Mouse (Mus musculus) kidney, embryonic 14.5 days (tissue): ENCODE measurements around the gene Pllp. TPM values are rescaled to one million over a fixed set of nuclear protein-coding genes. Genes with fewer than 3 reads are reported as not detected.
A peak's percentile ranks its signal among the peaks of the same experiment; 100 is the strongest.

Source experiments
- ATAC-seq: fragments of 200-750 bp; cut with Nextera tagmentation; 2 replicates; pipeline ENCODE4 v1.8.0; 2017; ENCODE audit warnings: moderate number of reproducible peaks, mild to moderate bottlenecking, moderate TSS enrichment, moderate library complexity; ENCODE audit not compliant: low FRiP score, low TSS enrichment
- H3K27ac ChIP-seq: fragments of 300-500 bp; sonication (generic); 2 replicates; pipeline ENCODE4 v1.5.1; 2014; ENCODE audit warnings: low read depth, mild to moderate bottlenecking, low read length, moderate library complexity, mixed read lengths
- H3K27me3 ChIP-seq: fragments of 300-500 bp; sonication (generic); 2 replicates; pipeline ENCODE4 v1.6.1; 2014; ENCODE audit warnings: mild to moderate bottlenecking, low read length; ENCODE audit not compliant: control insufficient read depth, insufficient read depth
- H3K36me3 ChIP-seq: fragments of 300-500 bp; sonication (generic); 2 replicates; pipeline ENCODE4 v1.6.1; 2014; ENCODE audit warnings: low read length, mixed read lengths; ENCODE audit not compliant: control insufficient read depth, insufficient read depth
- H3K4me1 ChIP-seq: fragments of 300-500 bp; sonication (generic); 2 replicates; pipeline ENCODE4 v1.6.1; 2014; ENCODE audit warnings: low read length, mixed read lengths; ENCODE audit not compliant: control insufficient read depth, insufficient read depth
- H3K4me2 ChIP-seq: fragments of 300-500 bp; sonication (generic); replicated peaks from 2 replicates; pipeline ENCODE4 v1.6.1; 2014; ENCODE audit warnings: low read depth, mild to moderate bottlenecking, low read length
- H3K4me3 ChIP-seq: fragments of 300-500 bp; sonication (generic); 2 replicates; pipeline ENCODE4 v1.5.1; 2014; ENCODE audit warnings: mild to moderate bottlenecking, low read length
- H3K9ac ChIP-seq: fragments of 300-500 bp; sonication (generic); 2 replicates; pipeline ENCODE4 v1.6.1; 2014; ENCODE audit warnings: low read depth, mild to moderate bottlenecking, low read length, moderate library complexity
- H3K9me3 ChIP-seq: fragments of 300-500 bp; sonication (generic); 2 replicates; pipeline ENCODE4 v1.6.1; 2016; ENCODE audit warnings: low read length; ENCODE audit not compliant: control insufficient read depth
- WGBS: fragments of 180-500 bp; shearing (Covaris S2); extraction: QIAGEN DNeasy Blood & Tissue Kit; methylation state at CpG from one replicate; pipeline ENCODE4 v1.1.7; 2014; 5-methylcytosine and 5-hydroxymethylcytosine counted together
- polyA plus RNA-seq: library from polyadenylated mRNA; unstranded; fragments of >200 nt; fragmentation: Nextera tagmentation; extraction: Ambion mirVana; gene quantifications from 2 replicates; pipeline ENCODE4 v1.2.1, GENCODE M21; 2014

Pllp gene
- polyA plus RNA-seq, 1 experiment from 2014 or later, result 19.3 TPM

- no peaks in the 10 kb centered on the region for H3K36me3 ChIP-seq
- H3K4me1 ChIP-seq, result no peaks in the 10 kb centered on the region
- WGBS, result 79% methylated on average over 10 of the region's 10 CpGs
- H3K4me2 ChIP-seq, result no peak overlapping the region
- no peak for ATAC-seq
- H3K9ac ChIP-seq, result no peak overlapping the region
- no peak overlapping the region for H3K4me3 ChIP-seq
- no peak overlapping the region for H3K27ac ChIP-seq
- no peaks in the 10 kb centered on the region for H3K27me3 ChIP-seq
- no peaks in the 10 kb centered on the region for H3K9me3 ChIP-seq
Observed at GRCm38 (mm10) chr8:94705581-94706245, 9.6 kb upstream of the Pllp start.

GRCm38 (mm10) chr8:94704669-94704984 is 8.5 kb upstream of the Pllp start:
- 19% methylated on average over 9 of the region's 9 CpGs for WGBS

GRCm38 (mm10) chr8:94703972-94704668 is 8.0 kb upstream of the Pllp start:
- peak overlapping the region; percentile 43 for H3K4me3 ChIP-seq
- peak overlapping the region; percentile 50 for H3K9ac ChIP-seq
- no peak overlapping the region for H3K27ac ChIP-seq
- no peaks in the 10 kb centered on the region for H3K36me3 ChIP-seq
- H3K4me1 ChIP-seq, result no peaks in the 10 kb centered on the region
- peak; percentile 93 for ATAC-seq
- no peaks in the 10 kb centered on the region for H3K9me3 ChIP-seq
- WGBS, result under 1% methylated on average over 35 of the region's 35 CpGs
- no peaks in the 10 kb centered on the region for H3K27me3 ChIP-seq
- peak overlapping the region; percentile 76 for H3K4me2 ChIP-seq

More at GRCm38 (mm10) chr8:94704669-94704984, 8.5 kb upstream of the Pllp start:
- H3K4me3 ChIP-seq, result peak overlapping the region; percentile 43
- peak overlapping the region; percentile 50 for H3K9ac ChIP-seq
- no peaks in the 10 kb centered on the region for H3K9me3 ChIP-seq
- H3K4me1 ChIP-seq, result no peaks in the 10 kb centered on the region
- ATAC-seq, result no peak
- H3K27me3 ChIP-seq, result no peaks in the 10 kb centered on the region
- H3K27ac ChIP-seq, result no peak overlapping the region
- peak overlapping the region; percentile 76 for H3K4me2 ChIP-seq
- no peaks in the 10 kb centered on the region for H3K36me3 ChIP-seq

- Histone ChIP-seq H3K27me3 (no peaks in the 10 kb centered on the region), H3K27ac (no peak overlapping the region; the same call in 1 of the 2 replicates), H3K4me1 (no peaks in the 10 kb centered on the region), H3K4me2 (peak overlapping the region; percentile 44), H3K36me3 (no peaks in the 10 kb centered on the region), H3K9me3 (no peaks in the 10 kb centered on the region), H3K4me3 (peak overlapping the region; percentile 43), H3K9ac (peak overlapping the region; percentile 40; the same call in 1 of the 2 replicates)
- peak; percentile 82 for ATAC-seq
- WGBS, result under 1% methylated on average over 35 of the region's 35 CpGs
Observed at GRCm38 (mm10) chr8:94702844-94703813, 7.1 kb upstream of the Pllp start.

GRCm38 (mm10) chr8:94702156-94702555 is 6.1 kb upstream of the Pllp start:
- Histone ChIP-seq H3K4me3 (peak overlapping the region; percentile 43), H3K9me3 (no peaks in the 10 kb centered on the region), H3K4me1 (no peaks in the 10 kb centered on the region), H3K36me3 (no peaks in the 10 kb centered on the region), H3K4me2 (peak overlapping the region; percentile 44), H3K9ac (no peak overlapping the region), H3K27me3 (peaks cover 6% of the 10 kb centered on the region), H3K27ac (no peak overlapping the region)
- 69% methylated on average over 3 of the region's 3 CpGs for WGBS
- ATAC-seq, result no peak

- Histone ChIP-seq H3K27me3 (peaks cover 23% of the 10 kb centered on the region), H3K4me3 (no peak overlapping the region), H3K9ac (no peak overlapping the region), H3K27ac (no peak overlapping the region), H3K4me1 (peaks cover 5% of the 10 kb centered on the region; the same call in 1 of the 2 replicates), H3K9me3 (no peaks in the 10 kb centered on the region), H3K4me2 (no peak overlapping the region), H3K36me3 (no peaks in the 10 kb centered on the region)
- 85% methylated on average over 4 of the region's 4 CpGs for WGBS
- no peak for ATAC-seq
Observed at GRCm38 (mm10) chr8:94700421-94700935, 4.4 kb upstream of the Pllp start.

- H3K4me1 ChIP-seq, result peaks cover 5% of the 10 kb centered on the region; the same call in 1 of the 2 replicates
- H3K27ac ChIP-seq, result no peak overlapping the region
- WGBS, result 78% methylated on average over 16 of the region's 16 CpGs
- H3K9ac ChIP-seq, result no peak overlapping the region
- no peaks in the 10 kb centered on the region for H3K9me3 ChIP-seq
- ATAC-seq, result no peak
- peaks cover 29% of the 10 kb centered on the region for H3K27me3 ChIP-seq
- no peaks in the 10 kb centered on the region for H3K36me3 ChIP-seq
- no peak overlapping the region for H3K4me3 ChIP-seq
- H3K4me2 ChIP-seq, result no peak overlapping the region
Observed at GRCm38 (mm10) chr8:94699366-94699765, 3.3 kb upstream of the Pllp start.

- no peak for ATAC-seq
- Histone ChIP-seq H3K27me3 (peaks cover 43% of the 10 kb centered on the region), H3K4me2 (no peak overlapping the region), H3K9me3 (no peaks in the 10 kb centered on the region), H3K4me1 (peaks cover 5% of the 10 kb centered on the region; the same call in 1 of the 2 replicates), H3K36me3 (no peaks in the 10 kb centered on the region), H3K9ac (no peak overlapping the region), H3K4me3 (no peak overlapping the region), H3K27ac (no peak overlapping the region)
- WGBS, result 78% methylated on average over 6 of the region's 6 CpGs
Observed at GRCm38 (mm10) chr8:94697956-94698355, 1.9 kb upstream of the Pllp start.
